Mouse (Mus musculus): Measurements from ENCODE around the gene Rps28. TPM values are rescaled to one million over a fixed set of nuclear protein-coding genes. Genes with fewer than 3 reads are reported as not detected.

Gene Rps28
- polyA plus RNA-seq, 1 experiment = 860 TPM

DNA sequence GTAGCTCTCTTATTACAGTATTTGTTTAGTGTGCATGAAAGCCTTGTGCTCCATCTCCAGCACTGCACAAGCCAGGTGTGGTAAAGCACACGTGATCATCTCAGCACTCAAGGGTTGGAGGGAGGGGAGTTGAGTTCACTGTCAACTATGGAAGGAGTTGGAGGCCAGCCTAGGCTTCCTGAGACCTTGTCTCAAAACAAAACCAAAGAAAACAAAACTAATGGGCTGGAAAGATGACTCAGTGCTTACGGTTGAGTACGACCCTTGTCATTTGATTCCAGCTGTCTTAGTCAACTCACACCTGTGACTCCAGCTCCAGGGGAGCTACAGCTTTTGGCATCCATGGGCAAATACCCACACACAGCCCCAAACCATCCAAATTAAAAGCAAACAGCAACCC lies 11.9 kb downstream of the Rps28 start:
- DNase-seq (ENCODE audit: low read depth in 1 of 2, low spot score in 2 of 2) = no peak
- TF ChIP-seq CTCF (IDR thresholded peaks at IDR 0.05; ENCODE audit: extremely low read depth, insufficient read depth, insufficient read length, insufficient replicate concordance) (no peak), POLR2A (IDR thresholded peaks at IDR 0.05; ENCODE audit: low read depth, low read length) (no peak)
- peaks cover 7% of the 10 kb centered on the region for H3K27me3 ChIP-seq (ENCODE audit: control insufficient read depth, insufficient read depth, low read length)
- peak overlapping the region; percentile 26; the same call in 1 of the 2 replicates for H3K27ac ChIP-seq (ENCODE audit: insufficient read depth, low read length)
- 41% methylated on average over 3 of the region's 3 CpGs for WGBS
- no peak overlapping the region for H3K4me3 ChIP-seq (ENCODE audit: extremely low read depth, insufficient read depth, insufficient read length)
- no peaks in the 10 kb centered on the region for H3K36me3 ChIP-seq (ENCODE audit: control insufficient read depth, insufficient read depth, low read length)
- peaks cover 4% of the 10 kb centered on the region for H3K4me1 ChIP-seq (ENCODE audit: control insufficient read depth, insufficient read depth, insufficient read length)

DNA sequence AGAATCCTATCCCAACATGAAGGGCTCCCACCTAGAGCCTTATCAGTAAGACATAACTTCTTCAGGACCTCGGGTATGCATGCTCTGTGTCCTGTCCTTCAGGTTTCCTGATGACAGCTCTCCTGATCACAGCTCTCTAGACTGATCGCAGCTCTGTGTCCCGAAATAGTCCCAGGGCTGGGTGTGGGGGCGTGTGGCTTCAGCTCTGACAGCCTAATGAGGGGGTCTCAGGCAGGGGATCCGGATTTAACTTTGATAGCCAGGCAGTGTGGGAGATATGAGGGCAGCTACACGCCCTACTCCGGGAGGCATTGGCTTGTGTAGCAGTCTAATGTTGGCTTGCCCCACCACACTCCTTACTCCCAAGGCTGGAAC lies 13.2 kb downstream of the Rps28 start:
- 36% methylated on average over 7 of the region's 7 CpGs for WGBS
- Histone ChIP-seq H3K36me3 (ENCODE audit: control insufficient read depth, insufficient read depth, low read length) (no peaks in the 10 kb centered on the region), H3K4me1 (ENCODE audit: control insufficient read depth, insufficient read depth, insufficient read length) (peaks cover 4% of the 10 kb centered on the region), H3K27me3 (ENCODE audit: control insufficient read depth, insufficient read depth, low read length) (peaks cover 7% of the 10 kb centered on the region), H3K27ac (ENCODE audit: insufficient read depth, low read length) (peak overlapping the region; percentile 33; the same call in 1 of the 2 replicates), H3K4me3 (ENCODE audit: extremely low read depth, insufficient read depth, insufficient read length) (peak overlapping the region; percentile 55; the same call in 1 of the 2 replicates)
- TF ChIP-seq CTCF (IDR thresholded peaks at IDR 0.05; ENCODE audit: extremely low read depth, insufficient read depth, insufficient read length, insufficient replicate concordance) (no peak), POLR2A (IDR thresholded peaks at IDR 0.05; ENCODE audit: low read depth, low read length) (no peak)
- no peak for DNase-seq (ENCODE audit: low read depth in 1 of 2, low spot score in 2 of 2)

DNA sequence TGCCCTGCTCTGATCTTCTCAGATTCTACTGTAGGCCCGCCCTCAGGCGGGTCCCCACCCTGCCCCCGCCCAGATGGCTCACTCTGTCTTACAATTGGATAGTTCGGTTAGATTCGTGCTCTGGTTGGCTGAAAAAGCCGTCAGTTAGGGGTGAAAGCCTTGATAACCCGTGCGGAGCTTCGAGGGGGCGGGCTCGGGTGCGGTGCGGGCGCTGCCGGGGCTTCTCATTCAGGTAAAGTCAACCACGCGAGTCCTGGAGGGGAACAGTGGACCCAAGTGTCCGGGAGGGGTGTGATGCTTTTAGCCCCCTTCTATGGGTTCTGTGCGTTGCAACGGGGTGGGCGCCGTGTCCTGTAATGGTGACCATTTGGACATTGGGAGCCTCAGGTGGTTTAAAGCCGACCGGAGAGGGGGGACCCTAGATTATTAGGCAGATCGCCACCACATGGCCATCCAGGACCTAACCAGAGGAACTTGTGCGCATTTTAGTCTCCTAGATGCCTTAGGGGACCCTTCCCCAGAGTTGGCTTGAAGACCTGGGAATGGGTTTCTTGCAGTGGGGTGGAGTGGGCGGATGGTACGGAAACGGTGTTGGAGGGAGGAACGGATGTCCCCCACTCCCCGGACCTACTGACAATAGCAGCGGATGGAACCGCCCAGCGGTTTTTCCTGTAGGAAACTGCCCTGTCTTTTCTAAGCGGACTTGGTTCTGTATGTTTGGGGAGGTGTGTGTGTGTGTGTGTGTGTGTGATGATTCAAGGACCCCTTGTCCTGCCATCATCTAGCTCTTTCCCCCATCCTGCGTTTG lies 13.8 kb downstream of the Rps28 start, which contains the start of gene Kank3:
TSS of gene Kank3 (plus strand) at position 186 of the 808 bp plus-strand sequence.
- Histone ChIP-seq H3K4me3 (ENCODE audit: extremely low read depth, insufficient read depth, insufficient read length) (peak within 1 kb of the TSS; percentile 55), H3K27me3 (ENCODE audit: control insufficient read depth, insufficient read depth, low read length) (peaks cover 7% of the 10 kb centered on the region), H3K4me1 (ENCODE audit: control insufficient read depth, insufficient read depth, insufficient read length) (peaks cover 4% of the 10 kb centered on the region), H3K36me3 (ENCODE audit: control insufficient read depth, insufficient read depth, low read length) (no peaks in the 10 kb centered on the region), H3K27ac (ENCODE audit: insufficient read depth, low read length) (peak within 1 kb of the TSS; percentile 72)
- no peak for TF ChIP-seq CTCF (IDR thresholded peaks at IDR 0.05; ENCODE audit: extremely low read depth, insufficient read depth, insufficient read length, insufficient replicate concordance)
- no peak; the same call in 1 of the 2 replicates for TF ChIP-seq POLR2A (IDR thresholded peaks at IDR 0.05; ENCODE audit: low read depth, low read length)
- DNase-seq (ENCODE audit: low read depth in 1 of 2, low spot score in 2 of 2) = peak; percentile 75 to 78
- WGBS = 3% methylated on average over 36 of the region's 36 CpGs

DNA sequence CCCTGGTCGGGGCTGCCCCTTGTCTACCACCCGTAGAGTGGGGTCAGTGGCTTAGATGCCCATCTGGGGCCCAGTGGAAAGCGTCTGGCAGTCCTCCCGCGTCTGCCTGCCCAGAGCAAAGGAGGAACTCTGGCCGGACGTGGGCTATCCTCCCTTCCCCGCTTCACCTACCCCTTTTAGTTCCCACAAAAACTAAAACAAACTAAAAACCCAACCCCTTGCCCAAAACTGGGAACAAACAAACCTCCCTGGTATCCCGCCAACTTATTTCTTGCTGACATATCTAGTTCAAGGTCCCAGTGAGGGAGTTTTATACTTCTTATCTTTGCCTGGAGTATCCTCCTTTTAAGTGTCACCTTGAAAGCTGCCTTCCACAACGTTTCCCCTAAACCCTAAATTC lies 16.2 kb downstream of the Rps28 start:
- peaks cover 4% of the 10 kb centered on the region for H3K4me1 ChIP-seq (ENCODE audit: control insufficient read depth, insufficient read depth, insufficient read length)
- DNase-seq (ENCODE audit: low read depth in 1 of 2, low spot score in 2 of 2) = no peak
- WGBS = 10% methylated on average over 10 of the region's 10 CpGs
- peaks cover 7% of the 10 kb centered on the region for H3K27me3 ChIP-seq (ENCODE audit: control insufficient read depth, insufficient read depth, low read length)
- no peaks in the 10 kb centered on the region for H3K36me3 ChIP-seq (ENCODE audit: control insufficient read depth, insufficient read depth, low read length)
- H3K27ac ChIP-seq (ENCODE audit: insufficient read depth, low read length) = no peak overlapping the region
- no peak for TF ChIP-seq POLR2A (IDR thresholded peaks at IDR 0.05; ENCODE audit: low read depth, low read length)
- no peak for TF ChIP-seq CTCF (IDR thresholded peaks at IDR 0.05; ENCODE audit: extremely low read depth, insufficient read depth, insufficient read length, insufficient replicate concordance)
- H3K4me3 ChIP-seq (ENCODE audit: extremely low read depth, insufficient read depth, insufficient read length) = no peak overlapping the region

DNA sequence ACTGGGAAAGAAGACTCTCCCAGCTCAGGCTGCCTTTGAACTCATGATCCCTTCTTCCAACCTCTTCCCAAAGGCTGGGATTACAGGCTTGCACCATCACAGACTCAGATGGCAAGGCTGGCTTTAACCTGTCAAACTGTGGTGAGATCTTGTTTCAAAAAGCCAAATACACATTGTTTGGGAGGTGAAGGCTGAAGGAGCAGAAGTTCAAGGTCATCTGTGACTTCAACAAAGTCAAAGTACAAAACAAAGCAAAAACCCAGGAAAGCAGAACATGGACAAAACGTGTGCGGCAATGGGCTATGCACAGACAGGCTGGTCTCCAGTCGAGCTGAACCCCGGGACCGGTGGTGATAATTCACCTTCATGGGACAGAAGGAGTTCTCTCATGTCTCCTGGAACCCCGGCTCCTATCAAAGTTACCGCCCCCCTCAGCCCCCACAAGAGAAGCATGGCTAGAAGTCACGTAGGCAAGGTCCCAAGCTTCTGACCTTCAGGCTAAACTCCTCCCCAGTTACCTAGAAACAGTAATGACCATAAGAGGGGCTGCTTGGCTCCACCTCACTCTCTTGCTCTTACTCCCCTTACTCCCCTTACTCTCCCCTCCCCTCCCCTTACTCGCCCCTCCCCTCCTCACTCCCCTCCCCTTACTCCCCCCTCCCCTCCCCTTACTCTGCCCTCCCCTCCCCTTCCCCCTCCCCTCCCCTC lies 17.0 kb downstream of the Rps28 start:
- H3K4me3 ChIP-seq (ENCODE audit: extremely low read depth, insufficient read depth, insufficient read length) = no peak overlapping the region
- peaks cover 4% of the 10 kb centered on the region for H3K4me1 ChIP-seq (ENCODE audit: control insufficient read depth, insufficient read depth, insufficient read length)
- H3K27me3 ChIP-seq (ENCODE audit: control insufficient read depth, insufficient read depth, low read length) = peaks cover 7% of the 10 kb centered on the region
- no peak for TF ChIP-seq CTCF (IDR thresholded peaks at IDR 0.05; ENCODE audit: extremely low read depth, insufficient read depth, insufficient read length, insufficient replicate concordance)
- TF ChIP-seq POLR2A (IDR thresholded peaks at IDR 0.05; ENCODE audit: low read depth, low read length) = no peak
- DNase-seq (ENCODE audit: low read depth in 1 of 2, low spot score in 2 of 2) = no peak
- 77% methylated on average over 8 of the region's 9 CpGs for WGBS
- no peak overlapping the region for H3K27ac ChIP-seq (ENCODE audit: insufficient read depth, low read length)
- H3K36me3 ChIP-seq (ENCODE audit: control insufficient read depth, insufficient read depth, low read length) = no peaks in the 10 kb centered on the region

DNA sequence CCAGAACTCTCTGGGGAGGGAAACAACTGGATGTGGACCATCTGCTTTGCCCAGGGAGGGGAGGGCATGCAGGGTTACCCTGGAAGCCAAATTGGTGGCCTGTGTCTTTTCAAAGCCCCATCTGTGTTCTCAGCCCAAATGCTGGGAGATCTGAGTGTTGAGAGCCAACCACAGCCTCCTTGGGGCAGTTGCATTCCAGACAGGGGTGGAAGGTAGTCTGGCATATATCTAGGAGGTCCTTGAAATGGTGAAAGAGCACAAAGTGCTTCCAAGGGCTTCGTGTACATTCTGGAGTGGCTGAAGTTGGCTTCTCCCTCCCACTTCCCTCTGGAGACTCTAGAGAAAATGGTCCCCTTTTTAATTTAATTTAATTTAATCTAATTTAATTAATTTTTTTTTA lies 19.6 kb downstream of the Rps28 start:
- H3K4me1 ChIP-seq (ENCODE audit: control insufficient read depth, insufficient read depth, insufficient read length) = no peaks in the 10 kb centered on the region; the same call in 1 of the 2 replicates
- WGBS = 55% methylated on average over 1 of the region's 1 CpGs
- no peak for TF ChIP-seq POLR2A (IDR thresholded peaks at IDR 0.05; ENCODE audit: low read depth, low read length)
- no peaks in the 10 kb centered on the region; the same call in 1 of the 2 replicates for H3K27me3 ChIP-seq (ENCODE audit: control insufficient read depth, insufficient read depth, low read length)
- DNase-seq (ENCODE audit: low read depth in 1 of 2, low spot score in 2 of 2) = no peak
- no peaks in the 10 kb centered on the region for H3K36me3 ChIP-seq (ENCODE audit: control insufficient read depth, insufficient read depth, low read length)
- H3K27ac ChIP-seq (ENCODE audit: insufficient read depth, low read length) = no peak overlapping the region
- H3K4me3 ChIP-seq (ENCODE audit: extremely low read depth, insufficient read depth, insufficient read length) = no peak overlapping the region
